Mouse (Mus musculus) testis, adult 2 months (tissue): ENCODE data around the gene Dscam. TPM values are rescaled to one million over a fixed set of nuclear protein-coding genes. Genes with fewer than 3 reads are reported as not detected.

Experiments used
- H3K27ac ChIP-seq: fragments of 200-500 bp; 2 replicates; pipeline ENCODE4 v1.5.1; 2012; ENCODE audit warnings: low read depth, low read length; ENCODE audit not compliant: control insufficient read depth, insufficient read depth
- H3K27me3 ChIP-seq: fragments of 200-500 bp; 2 replicates; pipeline ENCODE4 v1.6.1; 2012; ENCODE audit warnings: mild to moderate bottlenecking, low read length, moderate library complexity; ENCODE audit not compliant: control insufficient read depth, insufficient read depth
- H3K36me3 ChIP-seq: fragments of 200-500 bp; 2 replicates; pipeline ENCODE4 v1.6.1; 2012; ENCODE audit warnings: mild to moderate bottlenecking, low read length; ENCODE audit not compliant: control insufficient read depth, insufficient read depth
- H3K4me1 ChIP-seq: fragments of 200-500 bp; 2 replicates; pipeline ENCODE4 v1.6.1; 2012; ENCODE audit warnings: low read length; ENCODE audit not compliant: control insufficient read depth, insufficient read depth
- H3K4me3 ChIP-seq: fragments of 200-500 bp; 2 replicates; pipeline ENCODE4 v1.5.1; 2012; ENCODE audit warnings: low read depth, mild to moderate bottlenecking, low read length, moderate library complexity, mixed read lengths; ENCODE audit not compliant: control insufficient read depth
- CTCF ChIP-seq: fragments of 200-500 bp; IDR thresholded peaks from 2 replicates; pipeline ENCODE4 v1.5.1; 2012; ENCODE audit warnings: low read depth, mild to moderate bottlenecking, inconsistent platforms, low read length, moderate library complexity; ENCODE audit not compliant: control insufficient read depth, insufficient read depth, insufficient replicate concordance
- POLR2A ChIP-seq: fragments of 200-500 bp; IDR thresholded peaks from 2 replicates; pipeline ENCODE4 v1.6.1; 2012; ENCODE audit warnings: low read depth, mild to moderate bottlenecking, inconsistent platforms, low read length, moderate library complexity; ENCODE audit not compliant: control insufficient read depth
- polyA plus RNA-seq: library from polyadenylated mRNA; depleted of rRNA; stranded (reverse); fragments of >200 nt; gene quantifications from 2 replicates; pipeline ENCODE4 v1.2.3, GENCODE M21; 2012

The Dscam gene
- polyA plus RNA-seq, 1 experiment, result 0.94 TPM

- Histone ChIP-seq H3K27me3 (no peaks in the 10 kb centered on the region), H3K36me3 (no peaks in the 10 kb centered on the region), H3K4me3 (no peak overlapping the region), H3K4me1 (peaks cover 7% of the 10 kb centered on the region), H3K27ac (no peak overlapping the region)
- TF ChIP-seq CTCF (no peak), POLR2A (no peak)
These were observed 4.4 kb downstream of the Dscam start for GRCm38 (mm10) chr16:97166166-97166565.

- no peak for TF ChIP-seq POLR2A
- TF ChIP-seq CTCF, result peak; percentile 68; the same call in 1 of the 2 replicates
- peaks cover 7% of the 10 kb centered on the region for H3K4me1 ChIP-seq
- no peak overlapping the region for H3K27ac ChIP-seq
- H3K27me3 ChIP-seq, result no peaks in the 10 kb centered on the region
- no peaks in the 10 kb centered on the region for H3K36me3 ChIP-seq
- H3K4me3 ChIP-seq, result peak overlapping the region; percentile 6
These were observed 5.0 kb downstream of the Dscam start for GRCm38 (mm10) chr16:97165444-97166121.

GRCm38 (mm10) chr16:97158279-97158678 is 12.3 kb downstream of the Dscam start:
- Histone ChIP-seq H3K27me3 (no peaks in the 10 kb centered on the region), H3K4me3 (no peak overlapping the region), H3K4me1 (no peaks in the 10 kb centered on the region), H3K27ac (no peak overlapping the region), H3K36me3 (no peaks in the 10 kb centered on the region)
- no peak for TF ChIP-seq CTCF
- TF ChIP-seq POLR2A, result no peak

- TF ChIP-seq CTCF (no peak), POLR2A (no peak)
- no peak overlapping the region for H3K4me3 ChIP-seq
- H3K36me3 ChIP-seq, result no peaks in the 10 kb centered on the region
- no peaks in the 10 kb centered on the region for H3K4me1 ChIP-seq
- no peaks in the 10 kb centered on the region for H3K27me3 ChIP-seq
- H3K27ac ChIP-seq, result no peak overlapping the region
These were observed 25.9 kb downstream of the Dscam start for GRCm38 (mm10) chr16:97144544-97145194.

- TF ChIP-seq POLR2A (no peak), CTCF (no peak)
- Histone ChIP-seq H3K4me3 (no peak overlapping the region), H3K36me3 (no peaks in the 10 kb centered on the region), H3K4me1 (no peaks in the 10 kb centered on the region), H3K27me3 (no peaks in the 10 kb centered on the region), H3K27ac (no peak overlapping the region)
These were observed 28.6 kb downstream of the Dscam start for GRCm38 (mm10) chr16:97141943-97142342.

GRCm38 (mm10) chr16:97135003-97135827 is 35.3 kb downstream of the Dscam start:
- H3K36me3 ChIP-seq, result no peaks in the 10 kb centered on the region

GRCm38 (mm10) chr16:97127296-97127695 is 43.3 kb downstream of the Dscam start:
- Histone ChIP-seq H3K36me3 (no peaks in the 10 kb centered on the region), H3K4me1 (no peaks in the 10 kb centered on the region), H3K4me3 (no peak overlapping the region), H3K27me3 (no peaks in the 10 kb centered on the region), H3K27ac (no peak overlapping the region)
- no peak for TF ChIP-seq CTCF
- TF ChIP-seq POLR2A, result no peak

More at GRCm38 (mm10) chr16:97135003-97135827, 35.3 kb downstream of the Dscam start:
- no peaks in the 10 kb centered on the region for H3K4me1 ChIP-seq
- H3K27me3 ChIP-seq, result no peaks in the 10 kb centered on the region
- TF ChIP-seq CTCF (no peak), POLR2A (no peak)
- H3K27ac ChIP-seq, result no peak overlapping the region
- no peak overlapping the region for H3K4me3 ChIP-seq

GRCm38 (mm10) chr16:97110028-97110427 is 60.5 kb downstream of the Dscam start:
- Histone ChIP-seq H3K36me3 (no peaks in the 10 kb centered on the region), H3K27me3 (no peaks in the 10 kb centered on the region), H3K27ac (no peak overlapping the region), H3K4me1 (no peaks in the 10 kb centered on the region), H3K4me3 (no peak overlapping the region)
- TF ChIP-seq POLR2A, result no peak
- no peak for TF ChIP-seq CTCF
